ENCODE assay signal across 8 mouse cellular contexts in genomic region chr10:50704202-50704601, GRCm38 (mm10).
DNase-seq lines count a peak whose midpoint lies in the region; ATAC-seq lines count a peak whose summit lies in the region.

No protein-coding gene starts in this region.

- intact Hi-C loops in heart, postnatal 14 days (cut with DNase I), result loop anchor here (5.0 to 10.0 kb wide), 2 partner anchors 198 to 591 kb away; no protein-coding TSS in a partner anchor

- DNase-seq in adrenal gland, postnatal 10 days, result peak; percentile 33
- DNase-seq in adrenal gland, adult 8-10 months, result no peak
- DNase-seq in cerebellum, adult 9-10 months, result peak; percentile 58
- DNase-seq in heart, postnatal 14 days, result peak; percentile 4 to 35
- DNase-seq in layer of hippocampus, adult 8-10 months (ENCODE audit: low spot score in 2 of 2), result peak; percentile 10 to 29
- peak; percentile 32 for DNase-seq in lung, postnatal 10 days
- peak; percentile 47 to 53 for DNase-seq in right cerebral cortex, adult 2 months (ENCODE audit: low spot score in 2 of 2)

- peak; percentile 77 for ATAC-seq in CD4-positive, CD25-positive, alpha-beta regulatory T cell, adult 4 months
